Mouse (Mus musculus) CH12.LX (cell line): ENCODE results near the gene Elp4. TPM values are rescaled to one million over a fixed set of nuclear protein-coding genes. Genes with fewer than 3 reads are reported as not detected.

Source experiments
- DNase-seq: peaks from one replicate; pipeline ENCODE4 v3.0.0-alpha.2; 2013; ENCODE audit errors: extremely low read depth
- H3K27ac ChIP-seq: 2 replicates; pipeline ENCODE4 v1.5.1; 2012; ENCODE audit warnings: low read depth, mild to moderate bottlenecking, control low read depth, moderate library complexity; ENCODE audit not compliant: insufficient read depth
- H3K27me3 ChIP-seq: replicated peaks from 2 replicates; pipeline ENCODE3; 2012; ENCODE audit warnings: inconsistent platforms
- H3K36me3 ChIP-seq, 2 experiments: replicated peaks in 1 of 2; 2 replicates each; pipeline versions ENCODE3 to v1.6.1; 2012; ENCODE audit warnings: inconsistent platforms in 1 of 2, low read length in 1 of 2, mild to moderate bottlenecking in 1 of 2, mixed read lengths in 1 of 2, moderate library complexity in 1 of 2; ENCODE audit not compliant: control insufficient read depth in 1 of 2, insufficient read depth in 1 of 2
- H3K4me1 ChIP-seq, 2 experiments: 2 replicates each; pipeline ENCODE4 v1.6.1; 2012; ENCODE audit warnings: inconsistent platforms in 1 of 2, moderate library complexity in 1 of 2; ENCODE audit not compliant: insufficient read depth in 2 of 2, control insufficient read depth in 1 of 2
- H3K4me2 ChIP-seq: 2 replicates; pipeline ENCODE4 v1.6.1; 2012; ENCODE audit warnings: low read depth, mild to moderate bottlenecking, control low read depth; ENCODE audit not compliant: poor library complexity, insufficient read depth, severe bottlenecking
- H3K4me3 ChIP-seq, 3 experiments: fragments of 150-350 bp in 1 of 3; sonication (generic) in 1 of 3; replicated peaks in 1 of 3; 2 replicates each; pipeline versions ENCODE3 to v1.5.1; 2011 to 2012; ENCODE audit warnings: low read depth in 2 of 3, low read length in 2 of 3, mild to moderate bottlenecking in 2 of 3, moderate library complexity in 2 of 3, control low read depth in 1 of 3, improper control_type of control experiment in 1 of 3, inconsistent platforms in 1 of 3, mixed read lengths in 1 of 3; ENCODE audit not compliant: poor library complexity in 1 of 3
- H3K79me2 ChIP-seq: replicated peaks from 2 replicates; pipeline ENCODE4 v1.6.1; 2012; ENCODE audit warnings: mild to moderate bottlenecking, moderate library complexity; ENCODE audit not compliant: control insufficient read depth, poor library complexity, insufficient read depth, severe bottlenecking; ENCODE audit errors: extremely low read depth
- H3K9ac ChIP-seq: 2 replicates; pipeline ENCODE4 v1.6.1; 2012; ENCODE audit warnings: low read depth, mild to moderate bottlenecking, control low read depth, moderate library complexity; ENCODE audit not compliant: insufficient read depth
- H3K9me3 ChIP-seq: replicated peaks from 2 replicates; pipeline ENCODE3; 2012; ENCODE audit warnings: low read length, inconsistent platforms, mixed read lengths
- BHLHE40 ChIP-seq: IDR thresholded peaks from 2 replicates; pipeline ENCODE4 v1.6.1; 2011; ENCODE audit warnings: mild to moderate bottlenecking, low read depth, low read length, improper control_type of control experiment
- CHD1 ChIP-seq: IDR thresholded peaks from 2 replicates; pipeline ENCODE4 v1.6.1; 2012; ENCODE audit warnings: low read depth, low read length, improper control_type of control experiment, inconsistent platforms
- CHD2 ChIP-seq: IDR thresholded peaks from 2 replicates; pipeline ENCODE4 v1.6.1; 2011; ENCODE audit warnings: low read length, improper control_type of control experiment
- CTCF ChIP-seq, 2 experiments: IDR thresholded peaks in 1 of 2; conservative IDR thresholded peaks in 1 of 2; 2 replicates each; pipeline ENCODE4 v1.5.1; 2011 to 2012; ENCODE audit warnings: low read depth in 2 of 2, low read length in 2 of 2, improper control_type of control experiment in 1 of 2, inconsistent platforms in 1 of 2, mild to moderate bottlenecking in 1 of 2, moderate library complexity in 1 of 2
- E2F4 ChIP-seq: IDR thresholded peaks from 2 replicates; pipeline ENCODE4 v1.6.1; 2011; ENCODE audit warnings: low read depth, low read length, improper control_type of control experiment; ENCODE audit not compliant: insufficient replicate concordance
- ELF1 ChIP-seq: IDR thresholded peaks from 2 replicates; pipeline ENCODE4 v1.6.1; 2014; ENCODE audit warnings: low read depth, mild to moderate bottlenecking, inconsistent platforms, low read length, improper control_type of control experiment
- EP300 ChIP-seq: IDR thresholded peaks from 2 replicates; pipeline ENCODE4 v1.6.1; 2011; ENCODE audit warnings: low read length, improper control_type of control experiment
- ETS1 ChIP-seq: conservative IDR thresholded peaks from 2 replicates; pipeline ENCODE4 v1.6.1; 2012; ENCODE audit warnings: low read depth, mild to moderate bottlenecking, inconsistent platforms, low read length, improper control_type of control experiment, moderate library complexity
- GABPA ChIP-seq: IDR thresholded peaks from 2 replicates; pipeline ENCODE4 v1.6.1; 2012; ENCODE audit warnings: low read depth, low read length, improper control_type of control experiment, inconsistent platforms; ENCODE audit not compliant: insufficient replicate concordance
- HCFC1 ChIP-seq: IDR thresholded peaks from 2 replicates; pipeline ENCODE4 v1.6.1; 2012; ENCODE audit warnings: low read depth, mild to moderate bottlenecking, inconsistent platforms, low read length, improper control_type of control experiment
- IRF4 ChIP-seq: IDR thresholded peaks from 2 replicates; pipeline ENCODE4 v1.6.1; 2014; ENCODE audit warnings: low read depth, mild to moderate bottlenecking, inconsistent platforms, low read length, improper control_type of control experiment
- JUN ChIP-seq: IDR thresholded peaks from 2 replicates; pipeline ENCODE4 v1.6.1; 2011; ENCODE audit warnings: low read depth, mild to moderate bottlenecking, low read length, improper control_type of control experiment, moderate library complexity; ENCODE audit not compliant: insufficient read depth
- JUND ChIP-seq: conservative IDR thresholded peaks from 2 replicates; pipeline ENCODE4 v1.6.1; 2011; ENCODE audit warnings: low read depth, low read length, improper control_type of control experiment
- KAT2A ChIP-seq: IDR thresholded peaks from 2 replicates; pipeline ENCODE4 v1.6.1; 2012; ENCODE audit warnings: low read length, improper control_type of control experiment, inconsistent platforms; ENCODE audit not compliant: insufficient replicate concordance
- MAFK ChIP-seq: IDR thresholded peaks from 2 replicates; pipeline ENCODE4 v1.6.1; 2011; ENCODE audit warnings: low read length, improper control_type of control experiment; ENCODE audit not compliant: insufficient replicate concordance
- MAX ChIP-seq: IDR thresholded peaks from 2 replicates; pipeline ENCODE4 v1.6.1; 2011; ENCODE audit warnings: low read length, improper control_type of control experiment
- MEF2A ChIP-seq: IDR thresholded peaks from 2 replicates; pipeline ENCODE4 v1.6.1; 2014; ENCODE audit warnings: low read depth, mild to moderate bottlenecking, inconsistent platforms, low read length, improper control_type of control experiment, borderline replicate concordance
- MXI1 ChIP-seq: IDR thresholded peaks from 2 replicates; pipeline ENCODE4 v1.6.1; 2011; ENCODE audit warnings: mild to moderate bottlenecking, low read depth, low read length, improper control_type of control experiment
- MYC ChIP-seq: IDR thresholded peaks from 2 replicates; pipeline ENCODE4 v1.6.1; 2011; ENCODE audit warnings: low read depth, mild to moderate bottlenecking, improper control_type of control experiment, low read length
- NELFE ChIP-seq: IDR thresholded peaks from 2 replicates; pipeline ENCODE4 v1.6.1; 2011; ENCODE audit warnings: low read depth, low read length, improper control_type of control experiment
- NRF1 ChIP-seq: IDR thresholded peaks from 2 replicates; pipeline ENCODE4 v1.6.1; 2014; ENCODE audit warnings: low read depth, mild to moderate bottlenecking, inconsistent platforms, low read length, improper control_type of control experiment, moderate library complexity
- PAX5 ChIP-seq: IDR thresholded peaks from 2 replicates; pipeline ENCODE4 v1.6.1; 2012; ENCODE audit warnings: low read length, inconsistent platforms, mixed read lengths
- POLR2A ChIP-seq: IDR thresholded peaks from 2 replicates; pipeline ENCODE4 v1.6.1; 2011; ENCODE audit warnings: low read depth, mild to moderate bottlenecking, improper control_type of control experiment, low read length
- POLR2AphosphoS2 ChIP-seq: IDR thresholded peaks from 2 replicates; pipeline ENCODE4 v1.6.1; 2011; ENCODE audit warnings: low read depth, low read length, improper control_type of control experiment
- RAD21 ChIP-seq: IDR thresholded peaks from 2 replicates; pipeline ENCODE4 v1.6.1; 2011; ENCODE audit warnings: low read depth, mild to moderate bottlenecking, low read length, improper control_type of control experiment, moderate library complexity
- RCOR1 ChIP-seq: conservative IDR thresholded peaks from 2 replicates; pipeline ENCODE4 v1.6.1; 2012; ENCODE audit warnings: low read depth, mild to moderate bottlenecking, inconsistent platforms, low read length, improper control_type of control experiment
- SIN3A ChIP-seq: IDR thresholded peaks from 2 replicates; pipeline ENCODE4 v1.6.1; 2012; ENCODE audit warnings: low read length, improper control_type of control experiment, inconsistent platforms
- SMC3 ChIP-seq: IDR thresholded peaks from 2 replicates; pipeline ENCODE4 v1.6.1; 2011; ENCODE audit warnings: low read depth, low read length, improper control_type of control experiment
- TBP ChIP-seq: conservative IDR thresholded peaks from 2 replicates; pipeline ENCODE4 v1.6.1; 2011; ENCODE audit warnings: low read depth, low read length, improper control_type of control experiment
- TCF12 ChIP-seq: IDR thresholded peaks from 2 replicates; pipeline ENCODE4 v1.6.1; 2014; ENCODE audit warnings: low read depth, mild to moderate bottlenecking, inconsistent platforms, low read length, improper control_type of control experiment
- UBTF ChIP-seq: IDR thresholded peaks from 2 replicates; pipeline ENCODE4 v1.6.1; 2012; ENCODE audit warnings: low read depth, mild to moderate bottlenecking, inconsistent platforms, low read length, improper control_type of control experiment, moderate library complexity
- USF1 ChIP-seq: IDR thresholded peaks from 2 replicates; pipeline ENCODE4 v1.6.1; 2014; ENCODE audit warnings: low read depth, mild to moderate bottlenecking, inconsistent platforms, low read length, improper control_type of control experiment
- USF2 ChIP-seq: conservative IDR thresholded peaks from 2 replicates; pipeline ENCODE4 v1.6.1; 2011; ENCODE audit warnings: low read depth, low read length, improper control_type of control experiment
- ZC3H11A ChIP-seq: IDR thresholded peaks from 2 replicates; pipeline ENCODE4 v1.6.1; 2012; ENCODE audit warnings: low read depth, mild to moderate bottlenecking, inconsistent platforms, low read length, improper control_type of control experiment
- ZKSCAN1 ChIP-seq: IDR thresholded peaks from 2 replicates; pipeline ENCODE4 v1.6.1; 2012; ENCODE audit warnings: low read depth, inconsistent platforms, low read length, improper control_type of control experiment, borderline replicate concordance
- ZMIZ1 ChIP-seq: IDR thresholded peaks from 2 replicates; pipeline ENCODE4 v1.6.1; 2012; ENCODE audit warnings: low read depth, mild to moderate bottlenecking, inconsistent platforms, low read length, improper control_type of control experiment
- ZNF384 ChIP-seq: IDR thresholded peaks from 2 replicates; pipeline ENCODE4 v1.6.1; 2012; ENCODE audit warnings: low read depth, low read length, improper control_type of control experiment, inconsistent platforms
- dilution Hi-C: fragments of 300-500 bp; cut with MboI; formaldehyde crosslinking; loops from 2 replicates; pipeline ENCODE4 v1.14.3; 2020; ENCODE audit warnings: low sequenced_read_pairs; ENCODE audit not compliant: extremely low pct_unique_long_range_greater_than_20kb, extremely low pct_ligation_motif_present
- in situ Hi-C: fragments of 300-500 bp; cut with MboI; formaldehyde crosslinking; loops from 3 replicates; pipeline ENCODE4 v1.14.3; 2019; ENCODE audit warnings: low sequenced_read_pairs, low pct_ligation_motif_present, low pct_unique_long_range_greater_than_20kb, mixed read lengths
- polyA plus RNA-seq: library from polyadenylated mRNA; unstranded; fragments of >175 nt; gene quantifications from 2 replicates; pipeline ENCODE4 v1.2.1, GENCODE M21; 2012; ENCODE audit warnings: low read depth; ENCODE audit not compliant: insufficient read length
- total RNA-seq, 2 experiments: library from RNA; depleted of rRNA; stranded (reverse); fragments of 300-350 nt in 1 of 2; fragments of >200 nt in 1 of 2; gene quantifications; 2 replicates each; pipeline ENCODE4 v1.2.3; 2012 to 2014

The Elp4 gene
- 11.6 and 15.4 TPM in 2 replicates for total RNA-seq (2012; rRNA removed)
- 31.2 and 34.7 TPM in 2 replicates for total RNA-seq (2014; rRNA removed)
- polyA plus RNA-seq, result 21.3 and 23.8 TPM in 2 replicates

DNA sequence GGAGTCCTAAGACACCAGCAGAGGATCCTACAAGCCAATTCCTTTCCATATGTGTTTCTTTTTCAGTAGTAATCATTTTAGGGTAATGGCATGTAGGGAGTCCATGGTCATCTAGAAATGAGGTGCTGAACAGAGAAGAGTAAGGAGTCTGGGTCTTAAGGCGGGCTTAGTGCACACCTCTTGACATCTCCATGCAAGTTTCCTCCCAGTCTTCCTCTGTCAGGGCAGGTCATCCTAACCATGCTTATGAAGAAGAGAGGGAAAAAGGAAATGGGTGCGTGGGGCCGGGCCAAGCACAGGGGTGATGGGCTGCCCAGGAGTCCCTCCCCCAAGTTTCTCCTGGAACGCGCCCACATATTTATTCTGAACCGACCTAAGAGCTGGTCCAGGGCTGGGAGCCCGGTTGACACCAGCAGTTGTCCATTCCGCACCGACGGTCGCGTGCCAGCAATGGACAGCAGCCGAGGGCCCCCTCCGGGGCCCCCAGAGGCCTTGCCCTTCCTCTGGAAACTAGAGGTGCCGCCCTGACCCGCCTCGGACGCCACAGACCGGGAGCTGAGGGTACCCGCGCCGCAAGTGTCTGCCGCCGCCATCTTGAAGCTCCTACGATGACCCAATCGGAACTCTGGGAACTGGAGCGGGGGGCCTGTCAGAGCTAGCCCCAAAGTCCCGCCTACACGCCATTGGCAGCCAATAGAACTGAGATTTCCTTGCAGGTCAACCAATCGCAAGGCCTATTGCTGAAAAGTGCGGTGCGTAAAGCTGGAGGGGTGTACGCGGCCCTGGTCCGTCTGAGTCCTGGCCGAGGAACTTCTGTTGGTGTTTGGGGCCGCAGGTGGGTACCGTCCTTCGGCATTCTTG lies at the start of gene Elp4, which contains the start of gene Immp1l:
TSS of gene Elp4 (minus strand) at position 669 of the 861 bp plus-strand sequence.
TSS of gene Immp1l (plus strand) at position 743 of the 861 bp plus-strand sequence.
- H3K4me3 ChIP-seq, result peak within 1 kb of the TSS; percentile 81 to 91 (median 84)
- H3K27me3 ChIP-seq, result no peaks in the 10 kb centered on the region
- H3K4me1 ChIP-seq, result peaks cover 0 to 22% of the 10 kb centered on the region in 2 experiments; a peak in 2 of 4 replicates
- peak within 1 kb of the TSS; percentile 13; the same call in 1 of the 2 replicates for H3K27ac ChIP-seq
- peak within 1 kb of the TSS; percentile 66 for H3K9ac ChIP-seq
- peaks cover 4% of the 10 kb centered on the region; the same call in 1 of the 2 replicates for H3K79me2 ChIP-seq
- H3K36me3 ChIP-seq, result peaks cover 2 to 10% of the 10 kb centered on the region in 2 experiments
- H3K9me3 ChIP-seq, result no peaks in the 10 kb centered on the region
- peak; percentile 97 for DNase-seq
- peak within 1 kb of the TSS; percentile 87 for H3K4me2 ChIP-seq
- dilution Hi-C loops (no loop called here), in situ Hi-C loops (no loop called here)
- TF ChIP-seq NELFE (peak; percentile 81), NRF1 (peak; percentile 58; the same call in 1 of the 2 replicates), BHLHE40 (0 out of 2 replicates have a peak, but pooled peaks have one; percentile 6), USF1 (no peak), POLR2AphosphoS2 (peak; percentile 65; the same call in 1 of the 2 replicates), CTCF (conservative IDR thresholded peaks at IDR 0.05 in 1 of 2, IDR thresholded peaks at IDR 0.05 in 1 of 2; ENCODE audit: low read depth in 2 of 2, low read length in 2 of 2) (no peak), MEF2A (peak; percentile 55; the same call in 1 of the 2 replicates), RAD21 (no peak), CHD2 (peak; percentile 94), E2F4 (no peak), MYC (no peak), MAFK (no peak), USF2 (no peak), ZNF384 (no peak), TBP (peak; percentile 84), ZKSCAN1 (no peak), JUN (no peak), IRF4 (0 out of 2 replicates have a peak, but pooled peaks have one; percentile 10), JUND (no peak), KAT2A (peak; percentile 78; the same call in 1 of the 2 replicates), ELF1 (peak; percentile 27; the same call in 1 of the 2 replicates), PAX5 (no peak), GABPA (no peak), TCF12 (peak; percentile 91), ZC3H11A (no peak), MXI1 (peak; percentile 59; the same call in 1 of the 2 replicates), HCFC1 (peak; percentile 81), UBTF (no peak), SMC3 (no peak), MAX (peak; percentile 45; the same call in 1 of the 2 replicates), CHD1 (no peak), RCOR1 (no peak), ZMIZ1 (peak; percentile 81; the same call in 1 of the 2 replicates), ETS1 (no peak), POLR2A (peak; percentile 71), SIN3A (peak; percentile 86; the same call in 1 of the 2 replicates), EP300 (no peak)
